Mouse (Mus musculus): ENCODE measurements around the gene Hdac4. TPM values are rescaled to one million over a fixed set of nuclear protein-coding genes. Genes with fewer than 3 reads are reported as not detected.

Gene Hdac4
- polyA plus RNA-seq, 1 experiment from 2014 or later, result 3.0 TPM

DNA sequence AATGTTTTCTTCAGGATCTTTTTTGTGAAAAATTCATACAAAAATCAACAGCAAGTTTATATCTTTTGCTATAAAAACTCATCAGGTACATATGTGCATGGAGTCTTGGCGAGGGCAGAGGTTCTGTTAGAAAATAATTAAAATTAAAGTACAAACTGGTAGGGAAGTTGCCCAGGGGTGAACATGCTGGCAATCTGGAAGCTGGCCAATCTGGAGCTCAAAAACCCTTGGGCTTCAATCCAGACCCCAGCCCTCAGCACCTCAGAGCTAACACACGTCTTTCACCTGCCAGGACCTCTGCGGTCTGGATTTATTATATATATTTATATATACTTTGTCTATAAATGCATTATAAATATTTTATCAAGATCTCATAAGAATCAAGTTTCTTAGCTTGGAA lies 263.7 kb downstream of the Hdac4 start:
- no peak overlapping the region for H3K9ac ChIP-seq (replicated peaks)
- H3K4me3 ChIP-seq (ENCODE audit: low read depth, low read length), result no peak overlapping the region
- WGBS (ENCODE audit: insufficient replicate concordance), result 86% methylated on average over 3 of the region's 3 CpGs
- no peak for TF ChIP-seq CTCF (IDR thresholded peaks at IDR 0.05; ENCODE audit: low read depth)
- ATAC-seq, result no peak
- H3K36me3 ChIP-seq (replicated peaks; ENCODE audit: insufficient read depth, low read length), result peaks cover 18% of the 10 kb centered on the region
- no peaks in the 10 kb centered on the region for H3K9me3 ChIP-seq (ENCODE audit: low read length)
- no peak overlapping the region for H3K27ac ChIP-seq (ENCODE audit: low read depth)
- no peak overlapping the region for H3K4me2 ChIP-seq (ENCODE audit: low read depth, low read length)
- no peak for DNase-seq
- H3K27me3 ChIP-seq (ENCODE audit: insufficient read depth, low read length), result no peaks in the 10 kb centered on the region
- H3K4me1 ChIP-seq (ENCODE audit: insufficient read depth), result no peaks in the 10 kb centered on the region

- Histone ChIP-seq H3K4me1 (ENCODE audit: insufficient read depth) (no peaks in the 10 kb centered on the region), H3K27ac (ENCODE audit: low read depth) (no peak overlapping the region), H3K27me3 (ENCODE audit: insufficient read depth, low read length) (no peaks in the 10 kb centered on the region), H3K9ac (replicated peaks) (no peak overlapping the region), H3K9me3 (ENCODE audit: low read length) (no peaks in the 10 kb centered on the region), H3K4me3 (ENCODE audit: low read depth, low read length) (no peak overlapping the region), H3K4me2 (ENCODE audit: low read depth, low read length) (no peak overlapping the region), H3K36me3 (replicated peaks; ENCODE audit: insufficient read depth, low read length) (peaks cover 18% of the 10 kb centered on the region)
- ATAC-seq (no peak), DNase-seq (no peak)
- TF ChIP-seq CTCF (IDR thresholded peaks at IDR 0.05; ENCODE audit: low read depth) (no peak), EP300 (IDR thresholded peaks at IDR 0.05; ENCODE audit: low read depth) (no peak)
- WGBS (ENCODE audit: insufficient replicate concordance), result 83% methylated on average over 10 of the region's 10 CpGs
These were observed 264.3 kb downstream of the Hdac4 start for GRCm38 (mm10) chr1:91931196-91931595.

- H3K4me1 ChIP-seq (ENCODE audit: insufficient read depth), result no peaks in the 10 kb centered on the region
- DNase-seq (no peak), ATAC-seq (no peak)
- H3K9ac ChIP-seq (replicated peaks), result no peak overlapping the region
- peaks cover 15% of the 10 kb centered on the region for H3K36me3 ChIP-seq (replicated peaks; ENCODE audit: insufficient read depth, low read length)
- TF ChIP-seq EP300 (IDR thresholded peaks at IDR 0.05; ENCODE audit: low read depth) (no peak), CTCF (IDR thresholded peaks at IDR 0.05; ENCODE audit: low read depth) (no peak)
- H3K4me3 ChIP-seq (ENCODE audit: low read depth, low read length), result no peak overlapping the region
- H3K27ac ChIP-seq (ENCODE audit: low read depth), result no peak overlapping the region
- no peak overlapping the region for H3K4me2 ChIP-seq (ENCODE audit: low read depth, low read length)
- no peaks in the 10 kb centered on the region for H3K27me3 ChIP-seq (ENCODE audit: insufficient read depth, low read length)
- no peaks in the 10 kb centered on the region for H3K9me3 ChIP-seq (ENCODE audit: low read length)
- WGBS (ENCODE audit: insufficient replicate concordance), result 86% methylated on average over 13 of the region's 13 CpGs
These were observed 266.4 kb downstream of the Hdac4 start for GRCm38 (mm10) chr1:91929051-91929450.

- ATAC-seq (no peak), DNase-seq (no peak)
- Histone ChIP-seq H3K27me3 (ENCODE audit: insufficient read depth, low read length) (no peaks in the 10 kb centered on the region), H3K9me3 (ENCODE audit: low read length) (no peaks in the 10 kb centered on the region), H3K4me2 (ENCODE audit: low read depth, low read length) (no peak overlapping the region), H3K4me3 (ENCODE audit: low read depth, low read length) (no peak overlapping the region), H3K9ac (replicated peaks) (no peak overlapping the region), H3K4me1 (ENCODE audit: insufficient read depth) (no peaks in the 10 kb centered on the region), H3K27ac (ENCODE audit: low read depth) (no peak overlapping the region), H3K36me3 (replicated peaks; ENCODE audit: insufficient read depth, low read length) (peaks cover 5% of the 10 kb centered on the region; the same call in 1 of the 2 replicates)
- TF ChIP-seq CTCF (IDR thresholded peaks at IDR 0.05; ENCODE audit: low read depth), result no peak
- TF ChIP-seq EP300 (IDR thresholded peaks at IDR 0.05; ENCODE audit: low read depth), result no peak
- 78% methylated on average over 10 of the region's 10 CpGs for WGBS (ENCODE audit: insufficient replicate concordance)
These were observed 267.8 kb downstream of the Hdac4 start for GRCm38 (mm10) chr1:91927536-91928315.

GRCm38 (mm10) chr1:91923567-91923966 lies 271.9 kb downstream of the Hdac4 start:
- Histone ChIP-seq H3K9me3 (ENCODE audit: low read length) (no peaks in the 10 kb centered on the region), H3K9ac (replicated peaks) (no peak overlapping the region), H3K4me2 (ENCODE audit: low read depth, low read length) (no peak overlapping the region), H3K27ac (ENCODE audit: low read depth) (no peak overlapping the region), H3K36me3 (replicated peaks; ENCODE audit: insufficient read depth, low read length) (no peaks in the 10 kb centered on the region), H3K27me3 (ENCODE audit: insufficient read depth, low read length) (no peaks in the 10 kb centered on the region), H3K4me3 (ENCODE audit: low read depth, low read length) (no peak overlapping the region), H3K4me1 (ENCODE audit: insufficient read depth) (no peaks in the 10 kb centered on the region)
- ATAC-seq, result no peak
- TF ChIP-seq EP300 (IDR thresholded peaks at IDR 0.05; ENCODE audit: low read depth) (no peak), CTCF (IDR thresholded peaks at IDR 0.05; ENCODE audit: low read depth) (no peak)
- 86% methylated on average over 9 of the region's 9 CpGs for WGBS (ENCODE audit: insufficient replicate concordance)
- no peak for DNase-seq

- TF ChIP-seq EP300 (IDR thresholded peaks at IDR 0.05; ENCODE audit: low read depth) (no peak), CTCF (IDR thresholded peaks at IDR 0.05; ENCODE audit: low read depth) (no peak)
- no peak overlapping the region for H3K9ac ChIP-seq (replicated peaks)
- ATAC-seq, result no peak
- no peaks in the 10 kb centered on the region for H3K4me1 ChIP-seq (ENCODE audit: insufficient read depth)
- no peak overlapping the region for H3K4me3 ChIP-seq (ENCODE audit: low read depth, low read length)
- H3K27ac ChIP-seq (ENCODE audit: low read depth), result no peak overlapping the region
- no peaks in the 10 kb centered on the region for H3K27me3 ChIP-seq (ENCODE audit: insufficient read depth, low read length)
- WGBS (ENCODE audit: insufficient replicate concordance), result 71% methylated on average over 7 of the region's 7 CpGs
- H3K36me3 ChIP-seq (replicated peaks; ENCODE audit: insufficient read depth, low read length), result no peaks in the 10 kb centered on the region
- no peak overlapping the region for H3K4me2 ChIP-seq (ENCODE audit: low read depth, low read length)
- no peaks in the 10 kb centered on the region for H3K9me3 ChIP-seq (ENCODE audit: low read length)
- DNase-seq, result no peak
These were observed 273.0 kb downstream of the Hdac4 start for GRCm38 (mm10) chr1:91922235-91923152.

All from liver, postnatal 0 days (tissue).